Mouse (Mus musculus): Measurements from ENCODE around the gene Pcgf5.
"Not testable (repeated sequence)": the region's sequence is repeated elsewhere in the genome, so short reads cannot be mapped to it uniquely, and the experiment has no call there.

Pcgf5 gene

DNA sequence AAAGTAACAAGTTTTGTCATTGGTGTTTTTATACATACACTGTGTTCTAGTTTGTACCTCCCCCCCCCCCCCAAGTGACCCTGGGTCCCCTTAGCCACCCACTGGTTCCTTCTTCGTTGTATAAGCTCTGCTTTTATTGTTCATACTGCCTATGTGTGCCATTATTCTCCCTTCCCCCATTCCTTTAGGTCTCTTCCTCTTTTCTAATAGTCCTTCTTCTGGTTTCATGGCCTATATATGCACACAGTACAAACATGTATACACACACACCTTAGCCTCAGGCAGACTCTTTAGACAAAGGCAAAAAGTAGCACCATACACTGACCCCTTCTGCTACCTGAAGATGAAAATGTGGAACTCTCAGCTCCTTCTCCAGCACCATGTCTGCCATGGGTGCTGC, 42.6 kb downstream of the Pcgf5 start:
- no peak for DNase-seq

DNA sequence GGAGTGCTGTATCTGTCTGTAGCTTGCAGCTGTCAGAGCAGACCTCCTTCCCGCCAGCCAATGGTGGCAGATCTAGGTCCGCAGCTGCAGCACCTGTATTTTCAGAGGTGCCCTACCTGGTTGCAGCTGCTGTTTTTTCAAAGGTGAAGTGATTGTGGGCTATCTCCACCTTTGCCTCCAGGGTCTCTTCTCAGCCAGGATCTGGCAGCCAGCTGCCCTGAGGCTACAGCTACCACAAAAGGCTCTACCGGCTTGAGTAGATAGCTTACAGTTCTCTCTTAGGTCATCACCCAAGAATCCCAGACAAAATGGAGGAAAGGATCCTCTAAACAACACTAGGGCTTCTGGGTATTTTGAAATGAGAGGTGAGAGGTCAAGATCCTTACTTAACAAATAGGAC, 50.4 kb downstream of the Pcgf5 start:
- DNase-seq = no peak

DNA sequence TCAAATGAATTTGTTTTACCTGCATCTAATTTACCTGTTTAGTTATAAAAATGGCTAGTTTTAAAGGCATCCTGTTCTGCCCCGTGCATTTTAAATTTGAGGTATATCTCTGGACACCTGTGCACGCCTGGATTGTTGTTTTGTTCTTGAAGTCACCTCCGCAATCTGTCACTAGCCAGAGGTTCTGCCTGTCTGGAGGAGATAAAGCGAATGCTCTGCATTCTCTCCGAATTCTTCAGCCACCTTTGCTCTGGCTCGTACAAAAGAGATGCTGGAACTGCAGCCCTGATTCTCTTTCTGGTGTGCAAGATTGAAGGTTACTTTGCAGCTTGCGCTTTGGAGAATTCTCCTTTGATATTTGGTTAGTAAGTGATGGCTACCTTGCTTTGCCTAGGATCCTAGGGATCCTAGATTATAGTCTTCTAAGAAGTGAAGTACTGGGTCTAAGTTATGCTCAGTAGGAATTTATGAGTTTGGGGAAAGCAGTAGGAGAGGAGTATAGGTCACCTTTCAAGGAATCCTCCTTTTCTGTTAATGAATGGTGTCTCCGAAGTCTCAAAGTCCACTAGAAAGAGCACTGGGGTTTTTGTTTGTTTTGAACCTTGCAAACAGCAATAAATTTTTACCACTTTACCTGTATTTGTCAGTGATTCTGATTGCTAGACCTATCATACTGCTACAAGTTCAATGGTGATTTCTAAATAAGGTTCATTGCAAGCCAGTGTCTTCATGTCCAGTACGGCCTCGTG, 60.4 kb downstream of the Pcgf5 start:
- DNase-seq = no peak

DNA sequence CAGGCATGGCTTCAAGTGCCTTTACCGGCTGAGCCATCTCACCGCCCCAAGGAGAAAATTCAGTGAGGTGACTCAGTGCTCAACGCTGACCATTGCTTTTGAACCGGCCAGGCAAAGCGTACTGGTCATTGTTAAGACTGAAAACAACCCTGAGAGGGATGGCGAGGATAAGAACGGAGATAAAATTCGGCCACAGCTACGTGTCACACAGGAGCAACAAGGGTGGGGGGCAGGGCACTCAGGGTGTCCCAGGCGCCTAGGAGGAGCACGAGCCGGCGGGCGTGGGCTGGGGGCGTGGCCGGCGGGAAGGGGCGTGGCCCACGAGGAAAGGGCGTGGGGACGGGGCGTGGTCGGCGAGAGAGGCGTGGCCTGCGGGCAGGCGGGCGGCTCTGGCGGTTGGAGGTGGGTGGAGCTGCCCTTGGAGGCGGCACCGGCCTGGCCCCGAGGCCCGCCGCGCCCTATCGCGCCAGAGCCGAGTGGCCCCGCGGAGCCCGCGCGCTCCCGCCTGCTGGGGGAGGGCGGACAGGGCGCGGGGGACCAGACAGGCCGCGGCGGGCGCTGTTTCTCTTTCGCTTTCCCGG, 61.3 kb downstream of the Pcgf5 start:
- DNase-seq = peak; percentile 87

DNA sequence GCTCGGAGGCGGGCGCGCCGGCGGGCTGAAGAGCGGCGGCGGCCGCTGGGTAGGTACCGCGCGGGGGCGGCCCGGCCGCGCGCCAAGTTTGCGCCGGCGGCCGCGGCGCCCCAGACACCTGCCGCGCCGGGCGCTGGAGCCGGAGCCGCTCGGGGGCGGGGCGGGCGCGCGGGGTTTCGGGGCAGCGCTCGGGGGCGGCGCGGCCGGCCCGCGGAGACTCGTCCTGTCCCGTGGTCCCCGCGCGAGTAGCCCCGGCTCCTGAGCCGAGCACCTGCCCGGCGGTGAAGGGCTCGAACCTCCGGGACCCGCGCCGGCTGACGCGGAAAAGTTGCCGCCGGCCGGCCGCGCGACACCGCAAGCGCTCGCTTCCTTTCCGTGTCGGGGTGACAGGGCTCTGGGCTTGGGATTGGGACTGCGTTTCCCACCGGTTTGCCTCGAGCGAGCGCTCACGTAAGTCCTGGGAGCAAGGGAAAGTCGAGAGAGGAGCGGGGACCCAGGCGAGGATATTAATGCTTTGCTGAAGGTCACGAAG, 61.8 kb downstream of the Pcgf5 start:
- DNase-seq = no peak

DNA sequence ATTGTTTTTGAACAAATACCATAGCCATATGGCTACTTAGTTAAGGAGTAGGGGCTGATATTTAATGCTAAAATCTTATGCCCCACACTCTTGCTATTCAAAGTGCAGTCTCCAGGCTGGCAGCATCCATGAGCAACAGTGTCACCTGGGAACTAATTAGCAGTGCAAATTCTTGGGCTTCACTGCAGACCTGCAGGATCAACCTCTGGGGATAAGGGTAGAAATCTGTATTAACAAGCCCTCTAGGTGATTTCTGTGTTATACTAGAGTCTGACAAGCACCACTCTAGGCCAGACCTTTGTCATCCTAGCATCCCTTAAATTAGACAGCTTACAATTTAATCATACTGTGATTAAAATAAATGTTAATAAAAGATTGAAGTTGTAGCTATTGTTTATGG, 71.8 kb downstream of the Pcgf5 start:
- no peak for DNase-seq

DNA sequence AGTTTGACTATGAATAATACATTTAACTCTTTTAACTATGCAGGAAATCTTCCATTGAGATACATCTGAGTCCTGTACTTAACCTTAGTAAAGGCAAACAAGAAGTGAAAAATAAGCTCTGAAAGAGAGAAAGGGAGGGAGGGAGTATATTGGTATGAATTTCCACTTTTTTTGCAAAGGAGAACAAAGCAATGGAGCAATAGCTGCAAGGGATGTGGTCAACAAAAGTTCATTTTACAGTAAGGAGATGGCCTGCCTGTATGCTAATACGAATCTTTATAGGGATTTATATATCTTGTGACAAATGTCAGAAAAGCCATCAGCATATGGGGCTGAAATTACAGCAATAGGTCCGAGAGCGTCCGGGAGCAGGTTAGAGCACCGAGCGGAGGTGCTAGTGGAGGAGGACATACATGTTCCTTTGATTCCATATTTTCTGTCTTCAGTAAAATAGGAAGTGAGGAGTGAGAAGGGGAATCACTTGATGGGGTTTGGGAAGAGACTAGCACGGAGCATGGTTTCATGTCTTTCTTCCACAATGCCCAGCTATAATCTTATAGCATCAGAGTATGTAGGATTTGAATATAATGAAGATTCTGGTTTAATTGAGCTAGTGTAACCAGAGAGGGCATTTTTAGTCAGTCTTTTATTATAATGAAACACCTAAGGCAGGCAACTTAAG, 79.2 kb downstream of the Pcgf5 start:
- DNase-seq = no peak

DNA sequence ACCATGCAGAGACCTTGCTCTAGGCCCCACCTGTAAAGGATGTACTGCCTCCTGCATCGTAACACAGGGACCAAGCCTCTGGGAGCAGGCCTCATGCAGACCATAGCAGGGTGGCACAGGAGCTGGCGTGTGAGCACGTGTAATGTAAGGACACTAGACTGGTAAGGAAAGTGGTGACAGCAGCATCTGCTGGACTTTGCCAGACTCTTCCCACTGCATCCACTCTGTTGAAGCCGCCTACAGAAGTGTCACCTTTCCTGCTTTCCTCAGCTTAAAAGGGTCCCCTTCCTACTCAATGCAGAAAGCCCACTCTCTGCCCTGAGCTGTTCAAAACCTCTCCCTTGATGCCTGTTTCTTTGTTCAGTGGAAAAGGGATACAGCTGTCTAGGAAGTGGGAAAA, 80.0 kb downstream of the Pcgf5 start:
- DNase-seq = no peak

DNA sequence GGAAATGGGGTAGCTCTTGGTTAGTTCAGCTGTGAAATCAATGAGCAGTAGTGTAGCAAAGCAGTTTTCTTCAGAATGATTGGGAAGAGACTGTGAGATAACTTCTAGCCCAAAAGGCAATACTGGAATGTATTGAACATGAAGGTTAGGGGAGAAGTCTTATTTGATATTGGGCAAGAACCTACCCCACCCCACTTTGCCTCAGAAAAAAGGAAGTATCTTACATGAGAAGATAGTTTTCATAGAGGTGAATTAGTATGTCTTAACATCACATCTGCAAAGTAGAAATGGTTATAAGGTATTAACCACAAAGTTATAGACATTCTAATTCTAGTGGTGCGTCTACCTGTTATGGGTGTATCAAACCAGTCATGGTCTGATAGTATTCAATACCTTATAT, 81.2 kb downstream of the Pcgf5 start:
- DNase-seq = no peak

DNA sequence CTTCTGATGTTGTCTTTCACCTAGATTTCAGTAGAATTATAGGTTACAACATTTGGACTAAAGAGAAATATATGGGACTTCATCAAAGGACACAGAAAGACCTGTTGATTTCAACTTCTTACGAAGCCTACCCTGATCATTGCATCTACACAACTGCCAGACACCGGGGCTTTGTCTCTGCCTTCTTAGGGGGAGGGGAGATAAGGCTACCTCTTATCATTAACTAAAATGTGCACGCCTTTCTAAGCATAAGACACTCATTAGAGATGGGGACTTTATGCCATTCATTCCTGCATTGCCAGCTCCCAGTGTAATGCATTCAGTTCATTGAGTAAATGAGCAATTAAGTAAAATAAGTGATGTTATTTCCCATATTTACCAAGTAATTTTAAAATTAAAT, 85.1 kb downstream of the Pcgf5 start:
- DNase-seq = no peak

DNA sequence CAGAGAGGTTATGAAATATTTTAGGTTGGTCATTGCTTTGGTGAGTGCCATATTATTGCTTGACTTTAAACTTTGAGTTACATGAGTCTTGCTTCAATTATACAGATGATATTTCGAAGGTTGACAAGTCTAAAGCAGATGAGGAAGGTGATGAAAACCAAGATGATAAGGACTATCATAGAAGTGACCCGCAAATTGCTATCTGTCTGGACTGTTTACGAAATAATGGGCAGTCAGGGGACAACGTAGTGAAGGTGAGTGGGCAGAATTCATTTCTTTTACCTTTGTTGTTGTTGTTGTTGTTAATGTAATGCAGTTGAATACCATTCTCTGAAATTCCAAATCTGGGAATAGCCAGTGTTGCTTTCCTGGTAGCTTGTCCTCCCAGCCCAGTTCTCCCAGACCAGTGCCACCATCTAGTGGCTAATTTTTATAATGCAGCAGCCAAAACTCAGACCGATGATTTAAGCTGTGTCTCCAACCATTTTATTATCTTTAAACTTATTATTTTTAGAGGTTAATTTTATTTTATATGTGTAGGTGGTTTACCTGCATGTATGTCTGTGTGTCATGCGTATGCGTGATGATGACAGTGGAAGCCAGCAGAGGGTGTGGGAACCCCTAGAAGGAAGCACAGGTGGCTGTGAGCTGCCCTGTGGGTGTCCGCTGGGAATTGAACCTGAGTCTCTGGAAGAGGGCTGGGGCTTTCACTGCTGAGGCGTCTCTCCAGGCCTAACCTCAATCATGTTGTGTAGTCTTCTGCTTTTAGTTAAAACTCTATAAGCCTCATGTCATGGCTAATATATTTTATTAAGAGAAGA, 92.0 kb downstream of the Pcgf5 start:
- peak; percentile 15 for DNase-seq

DNA sequence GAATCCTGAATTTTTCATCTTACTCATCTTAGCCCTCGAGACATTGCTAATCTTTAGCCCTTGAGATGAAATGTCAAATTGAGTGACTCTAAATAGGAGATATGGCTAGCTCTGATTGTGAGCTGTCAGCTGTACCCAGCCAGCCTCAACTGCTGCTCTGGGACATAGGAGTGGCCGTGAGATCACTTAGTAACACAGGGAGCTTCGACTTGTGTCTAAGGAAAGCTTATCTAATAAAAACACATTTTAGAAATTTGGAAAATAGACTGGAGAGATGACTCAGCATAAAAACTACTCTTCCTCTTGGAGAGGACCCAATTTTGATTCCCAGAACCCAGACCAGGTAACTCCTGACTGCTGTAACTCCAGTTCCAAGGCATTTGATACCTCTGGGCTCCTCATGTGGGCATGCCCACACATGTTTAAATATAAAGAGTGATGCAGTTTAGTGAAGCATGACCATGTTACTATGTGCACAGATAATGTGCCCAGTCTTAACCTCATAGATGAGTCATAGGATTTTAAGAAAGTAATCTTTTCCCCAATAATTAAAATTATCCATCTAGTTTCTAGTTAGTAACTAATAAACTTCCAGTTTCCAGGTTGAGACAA, 103.0 kb downstream of the Pcgf5 start:
- no peak for DNase-seq

DNA sequence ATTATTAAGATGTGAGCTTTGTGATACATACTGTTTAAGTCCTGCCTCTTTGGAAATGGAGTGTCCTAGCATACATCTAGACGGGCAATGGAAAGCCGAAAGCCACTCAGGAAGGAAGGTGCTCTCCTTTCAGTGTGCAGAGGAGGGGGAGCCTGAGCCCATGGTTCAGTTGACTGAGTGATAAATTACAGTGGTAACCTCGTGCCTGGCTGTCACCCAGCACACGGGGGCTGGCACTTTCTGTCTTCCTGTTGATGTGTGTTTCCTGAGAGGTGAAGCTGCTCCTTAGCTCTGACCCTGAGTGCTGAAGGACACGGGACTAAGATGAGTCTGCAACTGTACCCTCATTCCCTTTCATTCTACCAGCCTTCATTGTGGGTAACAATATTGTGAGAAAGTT, 103.6 kb downstream of the Pcgf5 start:
- no peak for DNase-seq

DNA sequence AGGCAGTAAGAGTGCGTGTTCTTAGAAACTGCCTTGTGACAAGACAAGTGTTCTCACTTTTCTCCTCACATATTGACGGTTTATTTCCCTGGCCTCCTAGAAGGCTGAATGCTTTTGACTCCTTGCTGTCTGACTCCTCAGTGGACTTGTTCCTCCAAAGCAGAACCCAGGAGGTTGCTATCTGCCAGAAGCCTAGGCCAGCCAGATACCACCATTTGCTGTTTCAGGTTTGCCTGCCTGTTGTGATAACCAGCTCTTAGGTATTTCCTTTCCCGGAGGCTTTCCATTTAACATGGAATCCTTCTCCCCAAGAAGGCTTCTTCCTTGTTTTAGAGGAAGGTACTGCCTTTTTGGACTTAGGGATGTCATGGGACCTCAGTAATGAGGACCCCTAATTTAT, 104.1 kb downstream of the Pcgf5 start:
- DNase-seq = not testable (repeated sequence)

DNA sequence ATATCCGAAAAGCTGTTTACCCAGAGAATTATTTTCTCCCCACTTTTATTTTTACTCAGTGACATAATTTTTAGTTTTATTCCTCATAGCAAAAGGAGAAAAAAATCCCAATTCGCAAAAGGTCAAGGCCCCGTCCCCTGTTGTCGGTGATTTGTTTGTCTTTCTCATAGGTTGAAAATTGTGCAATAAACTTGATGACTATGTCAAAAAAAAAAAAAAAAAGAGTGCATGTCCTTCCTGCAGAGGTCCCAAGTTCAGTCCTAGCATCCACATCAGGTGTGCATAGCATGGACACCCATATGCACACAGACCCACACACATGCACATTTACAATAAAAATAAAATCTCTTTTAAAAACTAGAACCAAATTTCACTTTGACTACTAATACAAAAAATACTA, 105.3 kb downstream of the Pcgf5 start:
- no peak for DNase-seq

DNA sequence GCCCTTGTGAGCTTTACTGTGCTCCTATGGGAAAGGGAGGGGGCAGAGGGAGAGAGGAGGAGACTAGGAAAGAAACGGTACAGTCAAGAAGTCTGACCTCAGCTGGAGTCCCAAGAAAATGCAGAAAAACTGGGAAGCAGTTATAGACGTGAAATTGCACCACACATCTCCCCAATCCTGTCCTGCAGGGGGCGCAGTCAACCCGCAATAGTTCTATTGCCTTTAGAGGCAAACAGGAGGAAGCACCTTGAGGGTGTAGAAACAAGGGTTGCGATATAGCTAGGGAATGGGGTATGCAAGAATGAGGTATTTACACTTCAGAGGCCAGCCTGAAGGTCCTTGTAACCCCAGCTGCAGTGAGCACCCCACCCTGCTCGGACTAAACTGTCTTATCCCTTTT, 122.0 kb downstream of the Pcgf5 start:
- DNase-seq = peak; percentile 45

DNA sequence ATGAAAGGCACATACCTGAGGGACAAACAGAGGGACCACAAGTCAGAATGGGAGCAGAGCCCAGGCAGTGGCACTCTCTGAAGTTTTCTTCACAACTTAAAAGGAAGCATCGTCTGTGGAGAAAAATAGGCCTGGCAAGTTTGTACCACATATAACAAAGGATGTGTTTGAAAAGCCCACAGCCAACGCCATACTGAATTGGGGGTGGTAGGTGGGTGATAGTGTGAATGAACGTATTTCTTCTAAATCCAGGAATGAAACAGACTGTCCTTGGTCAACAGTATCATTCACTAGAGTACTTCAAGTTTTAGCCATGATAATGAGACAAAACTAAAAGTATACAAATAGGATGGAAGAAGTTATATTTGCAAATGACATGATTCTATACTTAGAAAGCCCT, 123.2 kb downstream of the Pcgf5 start:
- DNase-seq = no peak

DNA sequence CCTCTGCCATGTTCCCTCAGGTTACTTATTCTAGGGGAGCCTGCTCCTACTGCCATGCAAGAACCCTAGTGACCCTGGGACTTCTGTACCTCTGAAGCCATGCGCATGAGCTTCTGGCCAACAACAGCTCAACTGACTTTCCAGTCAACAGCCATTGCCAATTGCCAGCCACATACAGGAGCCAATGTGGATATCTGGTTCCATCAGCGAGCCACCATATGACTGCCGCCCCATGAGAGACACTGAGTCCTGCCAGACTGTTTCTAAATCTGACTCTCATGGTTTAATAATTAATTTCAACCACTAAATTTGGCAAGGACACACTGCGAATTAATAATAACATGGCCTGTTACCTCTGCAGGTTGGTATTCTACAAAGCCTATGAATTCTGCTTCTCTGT, 128.5 kb downstream of the Pcgf5 start:
- no peak for DNase-seq

DNA sequence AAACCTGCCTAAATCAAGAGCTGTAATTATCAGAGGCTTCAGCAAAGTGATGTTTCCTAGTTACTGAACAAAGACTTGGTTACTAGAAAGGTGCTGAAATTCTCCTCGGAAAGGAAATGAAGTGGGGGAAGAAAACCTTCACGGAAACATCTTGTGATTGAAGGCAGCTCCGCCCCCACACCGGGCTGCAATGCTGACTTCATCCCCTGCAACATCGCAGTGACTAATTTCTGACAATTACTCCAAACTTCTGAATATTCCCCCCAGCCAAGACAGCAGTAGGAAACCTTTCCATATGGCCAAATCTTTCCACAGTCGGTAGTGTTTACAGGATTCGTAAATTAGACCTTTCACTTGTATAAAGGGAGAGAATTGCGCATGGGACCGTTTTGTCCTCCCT, 129.0 kb downstream of the Pcgf5 start:
- DNase-seq = no peak

DNA sequence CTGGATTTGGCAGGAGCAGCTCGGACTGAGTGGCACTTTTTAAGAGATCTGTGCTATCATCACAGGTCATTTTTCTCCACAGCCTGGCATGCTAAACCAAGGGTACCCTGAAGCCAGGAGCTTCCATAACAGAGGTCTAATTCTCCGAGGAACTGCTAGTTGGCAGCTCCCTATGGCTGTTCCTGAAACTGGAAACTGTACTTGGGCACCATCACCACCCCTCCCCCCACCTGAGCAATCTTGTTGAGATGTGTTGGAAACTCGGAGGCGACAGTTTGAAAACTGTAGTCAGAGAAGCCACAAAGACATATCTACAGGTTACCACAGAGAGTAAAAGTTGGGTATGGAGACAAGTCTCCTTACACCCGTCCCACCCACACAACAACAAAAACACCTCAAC, 129.6 kb downstream of the Pcgf5 start:
- no peak for DNase-seq

DNA sequence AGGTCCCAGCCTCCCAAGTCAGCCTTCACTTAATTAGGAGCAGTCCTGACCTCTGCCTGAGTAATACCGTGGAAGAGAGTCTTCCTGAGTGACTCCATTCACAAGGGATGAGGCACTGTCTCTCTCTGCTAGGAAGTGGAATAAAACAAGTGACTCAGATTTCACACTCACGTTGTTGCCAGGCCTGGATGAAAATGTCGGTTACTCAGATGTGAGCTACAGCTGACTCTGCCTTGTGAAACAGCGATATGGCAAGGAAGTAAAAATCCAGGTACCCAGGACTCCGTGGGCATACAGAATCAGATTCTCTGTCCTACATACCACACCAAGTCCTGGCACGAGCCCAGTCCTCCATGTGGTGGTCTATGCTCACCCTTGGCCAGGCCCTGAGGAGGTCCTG, 142.8 kb downstream of the Pcgf5 start:
- no peak for DNase-seq

DNA sequence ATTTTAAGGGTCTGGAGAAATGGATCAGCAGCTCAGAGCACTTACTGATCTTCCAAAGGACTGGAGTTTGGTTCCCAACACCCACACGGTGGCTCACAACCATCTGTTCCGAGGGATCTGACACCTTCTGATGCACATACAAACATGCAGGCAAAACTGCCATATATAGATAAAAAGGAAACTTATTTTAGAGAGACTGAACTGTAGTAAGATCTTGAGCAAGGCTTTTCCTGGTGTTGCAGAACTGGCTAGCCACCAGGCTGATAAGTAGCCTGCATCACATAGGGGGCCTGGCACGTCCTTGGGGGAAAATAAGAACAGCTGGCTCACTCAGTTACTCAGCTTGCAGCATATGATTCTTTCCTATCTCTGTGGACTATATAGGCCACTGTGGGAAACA, 147.4 kb downstream of the Pcgf5 start:
- DNase-seq = no peak

DNA sequence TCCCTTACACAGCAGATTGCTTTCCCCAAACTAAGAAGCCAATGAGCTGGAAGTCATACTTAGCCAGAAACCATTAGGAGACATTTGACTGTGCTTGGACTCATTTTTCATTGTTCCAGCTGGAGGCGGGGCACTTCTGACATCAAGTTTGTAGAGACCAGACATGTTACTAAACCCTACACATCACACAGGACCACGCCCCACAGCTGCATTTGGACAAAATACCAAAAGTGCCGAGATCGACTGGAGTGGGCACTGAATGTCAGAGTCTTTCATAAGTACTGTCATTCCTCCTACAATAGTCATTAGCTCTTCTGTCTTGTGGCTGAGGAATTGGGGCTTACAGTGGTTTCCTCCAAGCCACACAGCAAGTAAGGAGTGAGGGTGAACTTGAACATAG, 148.4 kb downstream of the Pcgf5 start:
- DNase-seq = no peak
